Mouse (Mus musculus) CD4-positive, CD25-positive, alpha-beta regulatory T cell, adult 2 months (primary cell): ENCODE data around the gene Psen1.
A peak's percentile ranks its signal among the peaks of the same experiment; 100 is the strongest.

Source experiments
- DNase-seq: peaks from one replicate; pipeline ENCODE4 v3.0.0-alpha.2; 2012; ENCODE audit warnings: low read depth, low spot score

Psen1 gene

GRCm38 (mm10) chr12:83726510-83727308 is 38.8 kb downstream of the Psen1 start:
- DNase-seq, result no peak

GRCm38 (mm10) chr12:83732225-83732624 is 44.3 kb downstream of the Psen1 start:
- DNase-seq, result no peak

- no peak for DNase-seq
Measured at GRCm38 (mm10) chr12:83734047-83734446, 46.1 kb downstream of the Psen1 start.

- DNase-seq, result no peak
Measured at GRCm38 (mm10) chr12:83736236-83736635, 48.3 kb downstream of the Psen1 start.

GRCm38 (mm10) chr12:83738651-83739050 is 50.7 kb downstream of the Psen1 start:
- no peak for DNase-seq

GRCm38 (mm10) chr12:83741722-83742121 is 53.8 kb downstream of the Psen1 start:
- DNase-seq, result no peak

- no peak for DNase-seq
Measured at GRCm38 (mm10) chr12:83742834-83743233, 54.9 kb downstream of the Psen1 start.

- DNase-seq, result no peak
Measured at GRCm38 (mm10) chr12:83743712-83744111, 55.8 kb downstream of the Psen1 start.

GRCm38 (mm10) chr12:83749186-83749585 is 61.2 kb downstream of the Psen1 start:
- no peak for DNase-seq

GRCm38 (mm10) chr12:83752495-83752894 is 64.5 kb downstream of the Psen1 start:
- no peak for DNase-seq

GRCm38 (mm10) chr12:83758735-83759134 is 70.8 kb downstream of the Psen1 start:
- no peak for DNase-seq

- DNase-seq, result no peak
Measured at GRCm38 (mm10) chr12:83760201-83760600, 72.2 kb downstream of the Psen1 start.

- DNase-seq, result peak; percentile 40
Measured at GRCm38 (mm10) chr12:83762706-83763105, 74.8 kb downstream of the Psen1 start.

GRCm38 (mm10) chr12:83763311-83764043 is 75.5 kb downstream of the Psen1 start, which contains the start of gene Papln:
Gene Papln (plus strand): TSS chr12:83763634.
- peak; percentile 51 for DNase-seq

GRCm38 (mm10) chr12:83764044-83764365 is 76.1 kb downstream of the Psen1 start:
- no peak for DNase-seq

- no peak for DNase-seq
Measured at GRCm38 (mm10) chr12:83764519-83764918, 76.6 kb downstream of the Psen1 start.

- DNase-seq, result no peak
Measured at GRCm38 (mm10) chr12:83765965-83766603, 78.1 kb downstream of the Psen1 start.

- no peak for DNase-seq
Measured at GRCm38 (mm10) chr12:83767833-83768232, 79.9 kb downstream of the Psen1 start.

GRCm38 (mm10) chr12:83768235-83768899 is 80.4 kb downstream of the Psen1 start:
- no peak for DNase-seq

GRCm38 (mm10) chr12:83770418-83771256 is 82.7 kb downstream of the Psen1 start:
- peak; percentile 65 for DNase-seq

GRCm38 (mm10) chr12:83775621-83776020 is 87.7 kb downstream of the Psen1 start:
- DNase-seq, result no peak
